Mouse (Mus musculus) adrenal gland, postnatal 25 days (tissue): ENCODE measurements at regions not wholly inside any gene's neighbourhood (a gene's known extent, or its start where the extent isn't known, plus 50 kb on each side); places are given as distances from the start of the nearest gene placed in this dataset.

Experiments used
- DNase-seq: peaks from one replicate; pipeline ENCODE4 v3.0.0; 2021; ENCODE audit warnings: mixed read lengths

DNA sequence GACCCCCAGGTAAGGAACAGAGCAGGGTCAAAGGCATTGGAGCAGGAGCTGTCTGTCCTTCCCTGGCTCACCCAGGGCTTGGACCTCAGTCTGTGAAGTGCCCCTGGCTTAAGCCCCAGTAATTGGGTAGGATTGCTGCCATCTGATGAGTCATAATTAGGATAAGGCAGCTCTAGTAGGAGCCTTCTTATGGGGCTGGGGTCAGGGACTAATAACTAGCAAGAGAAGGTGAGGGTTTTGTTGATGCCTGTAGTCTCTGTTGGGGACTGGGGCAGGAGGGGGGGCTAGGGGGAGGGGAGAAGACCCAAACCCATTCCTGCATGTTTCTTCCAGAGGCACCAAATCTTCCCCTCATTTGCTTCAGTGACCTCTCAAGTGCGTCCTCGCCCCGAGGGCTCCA, 172.4 kb upstream of the Mki67 start:
- no peak for DNase-seq

DNA sequence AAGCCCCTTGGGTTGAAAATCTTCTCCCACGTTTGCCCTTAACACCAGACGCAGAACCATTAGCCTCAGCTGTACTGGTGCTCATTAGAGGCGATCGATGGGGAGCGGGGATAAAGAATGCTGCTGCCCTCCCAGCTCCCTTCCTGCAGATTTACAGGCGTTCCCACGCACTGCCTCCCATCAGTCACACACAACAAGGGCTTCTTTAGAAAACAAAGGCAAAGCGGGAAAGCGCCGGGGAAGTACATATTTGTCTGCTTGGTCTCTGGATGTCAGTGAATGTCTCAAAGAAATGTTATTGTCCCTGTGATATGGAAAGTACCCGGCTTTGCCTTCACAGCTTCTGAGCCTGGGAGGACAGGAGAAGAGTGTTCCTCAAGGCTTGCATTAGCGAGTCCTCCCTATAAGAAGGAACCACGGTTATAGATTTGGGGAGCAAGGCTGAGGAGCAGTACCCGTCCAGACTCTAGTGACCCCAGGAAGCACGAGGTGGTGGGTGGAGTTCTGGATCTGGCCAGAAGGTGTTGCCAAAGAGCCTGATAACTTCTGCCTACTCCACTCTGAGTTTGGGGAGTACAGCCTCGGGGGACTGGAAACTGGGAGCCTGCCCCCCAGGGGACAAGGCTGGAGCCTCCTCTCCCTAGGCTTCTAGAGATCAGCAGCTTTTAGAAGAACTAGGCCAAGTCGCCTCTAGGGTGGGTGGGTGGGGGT, 173.0 kb upstream of the Mki67 start:
- no peak for DNase-seq

DNA sequence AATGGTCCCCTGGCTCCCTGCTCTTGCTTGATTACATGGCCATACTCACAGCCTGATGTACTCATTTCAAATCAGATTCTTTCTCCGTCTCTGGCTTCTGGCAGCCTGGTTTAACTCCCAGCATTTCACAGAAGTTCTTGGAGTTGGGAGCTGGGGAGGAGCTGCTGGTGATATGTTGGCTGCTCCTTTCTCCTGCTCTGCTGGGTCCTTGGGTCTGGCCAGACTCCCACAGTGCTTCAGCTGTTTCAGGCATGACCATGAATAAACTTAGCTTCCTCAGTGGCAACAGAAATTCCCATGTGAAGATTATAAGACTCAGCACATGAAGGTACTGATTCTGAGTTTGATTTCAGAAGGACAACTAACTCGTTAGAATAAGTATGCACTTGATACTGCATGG, 182.7 kb upstream of the Mki67 start:
- no peak for DNase-seq

DNA sequence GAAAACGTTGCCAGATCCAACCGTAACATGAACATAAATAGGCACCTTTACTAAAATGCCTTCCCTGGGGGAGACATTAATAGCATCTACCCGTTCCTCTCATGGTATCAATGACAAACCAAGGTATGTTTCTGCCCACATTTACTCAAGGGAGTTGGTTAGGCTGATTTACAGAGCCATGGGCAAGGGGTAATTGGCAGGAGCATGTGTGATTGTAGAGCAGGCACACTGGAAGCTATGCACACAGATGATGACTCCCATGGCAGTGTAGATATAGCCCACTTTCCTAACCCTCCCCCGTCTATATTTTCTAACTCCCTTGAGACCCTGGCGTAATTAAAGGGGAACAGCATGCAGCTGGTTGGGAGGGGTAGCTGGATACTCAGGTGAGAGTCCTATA, 183.6 kb upstream of the Mki67 start:
- DNase-seq = no peak

DNA sequence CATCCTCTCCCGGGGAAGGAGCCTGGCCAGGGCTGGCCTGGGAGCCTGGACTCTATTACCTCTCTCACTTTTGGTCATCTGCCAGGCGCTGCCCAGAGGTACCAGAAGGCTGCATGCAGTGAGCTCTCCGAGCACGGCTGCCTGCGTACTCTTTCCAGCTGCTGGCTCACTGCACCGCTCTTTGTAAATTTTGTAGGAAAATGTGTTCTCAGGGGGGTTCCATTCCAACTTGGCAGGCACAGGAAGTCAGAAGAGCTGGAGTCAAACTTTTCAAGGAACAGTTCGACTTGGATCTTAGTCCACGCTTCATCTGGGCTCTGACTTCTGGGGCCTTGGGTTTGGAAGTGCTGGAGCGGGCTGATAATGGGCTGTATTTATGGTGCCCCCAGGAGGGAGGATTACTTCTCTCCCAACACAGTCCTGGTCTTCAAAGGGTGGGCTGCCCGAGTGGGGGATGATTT, 184.7 kb upstream of the Mki67 start:
- DNase-seq = peak; percentile 64

DNA sequence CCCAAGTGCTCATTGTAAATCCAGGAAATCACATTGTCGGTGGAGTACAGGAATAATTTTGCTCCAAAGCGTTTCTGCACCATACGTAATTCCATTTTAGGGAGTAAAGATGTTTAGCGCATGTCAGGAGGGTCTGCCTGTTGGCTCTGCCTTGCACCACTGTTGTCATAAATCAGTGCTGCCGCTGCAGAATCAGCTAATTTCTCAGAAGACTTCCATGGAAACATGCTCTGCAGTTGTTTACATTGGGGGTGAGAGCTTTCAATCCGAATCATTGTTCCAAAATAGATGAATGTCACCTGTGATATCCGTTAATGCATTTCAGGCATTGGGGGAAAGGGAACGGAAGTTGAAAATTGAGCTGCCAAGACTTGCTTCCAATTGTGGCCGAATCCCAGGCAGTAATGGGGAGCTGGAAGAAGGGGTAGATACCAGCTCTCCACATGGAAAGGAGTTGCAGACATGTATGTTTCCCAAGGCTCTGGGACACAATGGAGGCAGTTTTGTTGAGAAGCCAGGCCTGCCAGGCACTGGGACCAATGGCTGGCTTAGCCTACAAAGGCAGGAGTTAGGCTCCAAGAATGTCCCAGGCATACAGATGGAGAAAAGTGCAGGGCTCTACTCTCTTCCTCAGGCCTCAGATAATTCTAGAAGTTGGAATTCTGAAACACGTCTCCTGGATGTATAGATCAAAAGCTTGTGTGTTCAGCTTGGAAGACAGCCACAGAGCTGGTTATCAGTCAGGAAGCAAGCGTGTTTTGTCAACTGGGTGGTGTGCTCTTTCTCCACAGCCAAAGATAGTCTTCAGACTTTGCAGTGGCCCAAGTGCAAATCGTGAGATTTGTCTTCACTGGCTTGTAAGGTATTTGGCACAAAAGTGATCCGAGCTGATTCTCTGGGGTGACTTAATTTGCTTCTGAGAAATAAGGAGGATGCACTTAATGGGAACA, 186.2 kb upstream of the Mki67 start:
- DNase-seq = no peak

DNA sequence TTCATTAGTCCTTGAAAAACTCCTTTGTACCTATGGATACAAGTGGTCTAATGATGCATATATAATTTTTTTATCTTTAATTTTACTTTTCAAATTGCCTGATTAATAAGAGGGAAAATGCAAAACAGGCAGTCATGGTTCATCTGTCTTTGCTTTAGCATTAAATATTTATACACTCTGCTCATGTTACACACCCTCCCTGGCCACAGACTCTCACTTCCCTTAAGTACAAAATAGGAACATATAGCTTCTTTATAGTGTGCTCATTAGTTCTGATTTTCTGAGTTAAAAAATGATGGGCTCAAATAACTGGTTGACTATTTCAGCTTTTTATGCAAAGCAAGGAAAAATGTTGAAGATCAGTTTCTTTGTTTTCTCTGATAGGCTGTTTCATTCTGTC, 195.2 kb upstream of the Mki67 start:
- no peak for DNase-seq

DNA sequence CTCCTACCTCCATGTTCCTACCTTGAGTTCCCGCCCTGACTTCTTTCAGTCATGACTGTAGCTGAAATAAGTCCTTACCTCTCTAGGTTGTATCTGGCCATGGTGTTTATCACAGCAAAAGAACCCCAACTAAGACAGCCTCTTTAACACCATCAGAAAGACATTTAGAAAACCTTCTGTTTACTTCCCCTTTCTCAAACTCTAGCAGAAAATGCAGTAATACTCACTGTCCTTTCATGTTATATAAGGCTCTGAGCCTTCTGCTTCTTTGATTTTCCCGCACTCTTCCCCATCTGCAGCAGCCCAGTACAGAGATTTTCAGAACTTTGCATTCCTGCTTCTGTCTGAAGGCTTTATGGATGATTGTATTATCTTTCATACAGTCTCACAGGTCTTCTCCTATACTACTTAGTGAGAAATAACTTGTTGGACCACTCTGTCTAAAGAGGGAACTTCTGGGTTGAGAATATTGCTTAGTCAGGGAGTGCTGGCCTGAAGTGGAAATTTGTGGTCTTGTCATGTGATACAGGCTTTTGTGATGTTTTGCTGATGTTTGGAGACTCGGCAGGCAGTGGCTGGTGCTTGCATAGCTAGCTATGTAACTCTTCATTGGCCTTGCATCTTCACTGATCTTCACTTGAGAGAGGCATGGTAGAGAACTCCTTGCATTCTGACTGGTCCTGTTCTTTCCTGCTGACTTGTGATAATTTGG, 197.9 kb upstream of the Mki67 start:
- no peak for DNase-seq

DNA sequence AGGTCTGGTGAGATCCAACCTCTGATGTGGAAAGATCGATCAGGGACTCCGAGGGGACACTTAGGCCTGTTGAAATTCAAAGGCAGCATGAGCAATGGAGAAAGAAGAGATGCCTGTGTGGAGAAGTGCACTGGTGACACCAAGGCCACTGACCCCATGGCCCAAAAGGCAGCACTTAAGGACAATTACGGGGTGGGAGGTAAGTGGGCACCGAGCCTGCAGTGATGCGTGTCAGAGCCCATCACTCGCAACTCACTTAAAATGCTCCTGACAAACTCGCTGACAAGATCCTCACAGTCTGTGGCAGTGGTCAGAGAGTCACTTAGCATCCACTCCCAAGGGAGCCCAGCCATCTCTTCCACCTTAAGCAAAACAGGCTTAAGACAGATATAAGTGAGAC, 207.7 kb upstream of the Mki67 start:
- no peak for DNase-seq

DNA sequence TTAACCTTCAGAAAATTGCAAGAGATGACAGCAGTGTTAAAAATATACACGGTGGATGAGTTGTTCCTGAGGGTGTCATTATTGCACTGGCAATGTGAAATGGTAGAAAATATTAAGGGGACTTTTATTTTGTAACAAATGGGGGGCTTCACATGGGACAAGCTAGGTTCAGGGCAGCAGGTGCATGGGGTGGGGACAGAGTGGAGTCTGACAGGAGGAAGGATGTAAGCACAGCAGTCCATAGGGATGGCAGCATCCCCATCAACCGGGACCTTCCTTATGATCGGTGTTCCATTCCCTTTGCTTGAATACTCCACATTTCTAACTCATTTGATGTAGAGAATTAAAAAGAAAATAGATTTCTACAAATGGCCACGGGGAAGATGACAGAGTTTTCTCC, 208.5 kb upstream of the Mki67 start:
- no peak for DNase-seq

DNA sequence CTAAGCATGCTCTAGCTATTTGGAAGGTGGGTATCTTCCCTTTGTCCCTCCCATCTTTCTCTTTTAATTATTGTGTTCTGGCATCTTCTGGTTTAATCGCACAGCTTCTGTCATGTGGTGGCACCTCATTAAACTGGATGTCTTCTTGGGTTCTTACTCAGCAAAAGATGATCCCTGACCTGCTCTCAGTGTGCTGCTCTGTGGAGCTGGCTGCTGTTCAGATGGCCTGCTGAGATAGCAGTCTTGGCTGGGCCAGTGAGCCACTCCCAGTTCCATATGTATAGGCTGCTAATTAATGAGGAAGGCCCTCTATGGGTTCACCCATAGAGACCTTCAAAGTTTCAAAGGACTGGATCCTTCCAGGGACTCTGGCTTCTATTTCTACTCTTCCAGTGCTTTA, 213.9 kb upstream of the Mki67 start:
- DNase-seq = no peak

DNA sequence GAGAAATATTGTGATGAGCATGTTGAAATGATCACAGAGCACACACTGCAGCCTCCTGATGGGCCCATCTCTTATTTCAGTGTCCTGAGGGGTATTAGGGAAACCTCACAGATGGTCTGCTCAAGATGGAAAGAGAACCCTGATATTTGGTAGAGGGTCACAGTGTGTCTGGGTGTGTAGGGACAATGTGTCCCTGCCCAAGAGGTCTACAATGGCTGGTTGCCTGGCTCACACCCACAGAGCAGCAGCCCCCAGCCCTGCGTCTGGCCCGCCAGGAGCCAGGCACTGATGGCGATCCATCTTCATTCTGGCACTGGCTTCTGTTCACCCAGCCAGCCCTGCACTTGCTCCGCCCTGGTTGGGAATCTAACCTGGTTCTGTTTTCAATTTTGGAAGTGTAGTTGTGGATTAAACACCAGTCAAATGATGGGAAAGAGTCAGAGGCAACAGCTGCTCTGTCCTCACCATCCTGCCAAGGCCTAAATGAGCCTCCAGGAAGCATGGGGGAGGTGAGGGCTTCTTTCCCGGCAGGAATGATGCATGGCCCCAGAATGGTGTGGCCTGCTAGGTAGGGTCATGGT, 216.5 kb upstream of the Mki67 start:
- no peak for DNase-seq

DNA sequence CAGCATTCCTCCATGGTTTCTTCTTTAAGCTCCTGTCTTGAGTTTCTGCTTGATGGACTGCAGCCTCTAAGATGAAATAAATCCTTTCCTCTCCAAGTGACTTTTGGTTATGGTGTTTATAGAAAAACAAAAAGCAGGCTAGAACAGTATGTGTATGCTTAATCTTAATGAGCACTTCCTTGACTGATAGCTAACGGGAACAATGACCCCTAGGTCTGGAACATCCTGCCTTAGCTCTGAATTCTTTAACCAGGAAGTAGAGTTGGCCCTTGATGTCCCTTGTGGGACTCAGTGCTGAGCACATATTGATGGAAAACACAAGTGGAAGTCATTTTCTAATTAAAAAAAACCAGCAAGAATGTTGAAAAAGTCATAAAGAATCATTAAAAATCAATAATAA, 219.0 kb upstream of the Mki67 start:
- DNase-seq = no peak

DNA sequence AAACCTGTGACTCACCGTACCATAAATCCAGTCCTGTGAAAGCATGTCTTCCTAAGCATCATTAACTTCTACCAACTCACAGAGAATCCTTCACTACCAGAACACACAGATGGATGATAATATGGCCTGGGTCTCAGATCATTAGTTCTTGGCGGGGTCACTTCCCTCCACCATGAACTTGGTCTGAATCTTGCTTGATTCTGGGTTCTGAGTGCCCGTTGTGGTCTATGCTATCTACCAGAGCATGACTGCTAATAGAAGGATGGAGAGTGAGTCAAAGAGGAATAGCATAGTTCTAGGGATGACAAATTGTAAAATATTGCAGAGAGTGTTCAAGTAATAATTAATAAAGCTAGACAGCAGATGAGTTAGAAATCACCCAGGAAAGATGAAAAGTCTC, 221.3 kb upstream of the Mki67 start:
- DNase-seq = no peak

DNA sequence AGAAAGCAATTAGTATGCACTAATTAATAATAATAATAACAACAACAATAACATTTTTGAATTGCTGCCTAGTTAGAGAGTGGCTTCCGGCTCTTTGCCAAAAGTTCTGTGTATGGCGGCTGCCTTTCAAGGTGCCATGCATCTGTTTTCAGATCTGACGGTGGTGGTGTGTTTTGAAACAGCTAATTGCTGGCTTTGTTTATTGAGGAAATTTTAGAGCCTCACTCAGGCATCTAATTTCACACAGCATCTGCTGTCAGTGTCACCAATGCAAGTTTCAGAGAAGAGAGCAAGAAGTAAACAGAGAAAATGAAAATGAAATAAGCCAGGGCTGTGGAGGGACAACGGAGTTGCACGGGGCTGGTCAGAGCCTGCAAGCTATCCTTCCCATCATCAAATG, 223.2 kb upstream of the Mki67 start:
- no peak for DNase-seq

DNA sequence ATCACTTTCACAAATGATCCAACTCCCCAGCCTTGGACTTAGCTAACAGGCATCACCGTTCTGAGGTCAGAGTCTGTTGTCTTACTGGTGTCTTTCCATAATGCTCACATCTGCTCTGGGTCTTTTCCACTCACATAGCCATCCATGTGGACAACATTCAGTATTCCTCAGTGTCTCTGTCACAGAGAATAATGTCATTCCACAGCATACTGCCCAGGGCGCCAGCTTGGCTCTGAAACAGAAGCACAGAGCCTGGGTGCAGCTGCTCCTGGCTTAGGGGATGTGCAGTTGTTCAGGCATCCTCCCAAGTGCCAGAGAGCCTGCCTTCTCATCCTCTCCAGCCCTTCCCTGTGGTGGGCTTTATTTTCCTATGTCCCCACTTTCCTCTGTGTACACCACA, 226.7 kb upstream of the Mki67 start:
- no peak for DNase-seq

DNA sequence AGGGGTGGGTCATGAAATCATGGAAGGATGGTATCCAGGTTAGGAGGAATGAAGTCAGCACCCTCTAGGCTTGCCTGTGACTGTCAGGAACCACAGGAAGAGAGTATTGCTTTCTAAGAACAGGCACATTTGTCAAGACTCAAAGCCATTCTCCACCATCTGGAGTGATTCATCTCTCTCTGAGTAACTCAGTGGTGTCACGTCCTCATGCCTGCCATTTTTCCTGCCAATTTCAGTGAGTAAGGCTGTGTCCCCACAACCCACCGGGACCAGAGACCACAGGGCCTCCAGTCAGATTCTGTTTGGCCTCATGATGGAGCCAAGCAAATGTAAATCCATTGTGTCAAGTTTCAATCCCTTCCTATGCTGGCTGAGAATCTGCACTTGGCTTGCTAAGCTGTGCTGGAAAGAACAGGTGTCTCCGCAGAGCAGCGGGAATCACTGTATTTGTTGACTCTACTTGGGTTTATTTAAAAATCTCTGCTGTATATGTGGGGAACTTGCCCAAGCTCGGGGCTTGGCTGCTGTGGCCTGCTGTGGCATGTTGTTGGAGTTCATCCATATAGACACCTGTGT, 230.0 kb upstream of the Mki67 start:
- DNase-seq = no peak

DNA sequence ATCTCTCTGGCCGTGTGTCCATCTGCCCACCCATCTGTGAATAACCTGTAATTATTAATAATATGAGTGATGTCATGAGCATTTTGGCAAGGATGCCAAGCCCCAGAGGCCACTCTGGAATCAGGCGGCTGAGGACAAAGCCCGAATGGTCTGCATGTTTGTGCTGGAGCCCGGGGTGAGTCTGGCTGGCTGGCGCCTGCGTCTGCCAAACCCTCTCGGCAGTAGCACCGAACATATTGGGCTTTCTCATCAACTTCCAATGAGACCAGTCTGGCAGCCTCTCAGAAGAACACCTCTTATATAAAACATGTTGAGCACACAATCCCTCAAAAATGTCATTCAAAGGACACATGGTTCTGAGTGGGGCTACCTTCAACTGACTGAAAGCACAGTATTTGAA, 244.9 kb upstream of the Mki67 start:
- no peak for DNase-seq

DNA sequence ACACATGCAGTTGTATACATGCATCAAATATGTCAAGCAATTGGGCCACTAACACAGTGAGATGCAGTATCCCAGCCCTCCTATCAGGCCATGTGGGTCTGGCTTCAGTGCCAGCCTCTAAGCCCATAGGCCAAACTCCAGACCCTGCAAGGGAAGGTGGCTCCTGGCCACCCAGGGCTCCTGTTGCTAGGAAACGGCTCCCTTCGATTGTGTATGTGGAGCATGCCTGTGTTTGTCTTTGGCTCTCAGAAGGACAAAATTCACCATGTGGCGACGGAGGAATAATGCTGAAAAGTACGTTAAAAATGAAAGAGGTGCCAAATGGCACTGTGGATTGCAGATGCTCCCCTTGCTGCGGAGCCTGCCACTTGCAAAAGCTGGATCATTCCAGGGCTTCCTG, 249.4 kb upstream of the Mki67 start:
- DNase-seq = no peak

DNA sequence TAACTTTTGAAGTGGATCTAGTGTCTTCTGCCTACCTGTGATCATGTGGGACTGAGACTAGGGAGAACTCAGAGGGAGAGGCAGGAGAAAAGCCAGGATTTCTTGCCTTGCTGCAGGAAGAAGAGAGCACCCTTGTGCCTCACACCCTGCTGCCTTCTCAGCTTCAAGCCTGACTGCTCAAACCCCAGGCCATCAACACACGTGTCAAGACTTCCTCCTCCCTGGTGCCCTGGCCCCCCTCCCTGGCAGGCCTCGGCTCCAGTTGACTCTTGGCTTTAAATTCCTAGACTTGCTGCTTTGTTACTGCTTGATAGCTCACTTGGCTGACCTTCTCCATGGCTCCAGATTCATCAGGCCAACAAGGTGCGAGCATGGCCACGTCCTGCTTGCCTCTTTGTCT, 250.1 kb upstream of the Mki67 start:
- no peak for DNase-seq

DNA sequence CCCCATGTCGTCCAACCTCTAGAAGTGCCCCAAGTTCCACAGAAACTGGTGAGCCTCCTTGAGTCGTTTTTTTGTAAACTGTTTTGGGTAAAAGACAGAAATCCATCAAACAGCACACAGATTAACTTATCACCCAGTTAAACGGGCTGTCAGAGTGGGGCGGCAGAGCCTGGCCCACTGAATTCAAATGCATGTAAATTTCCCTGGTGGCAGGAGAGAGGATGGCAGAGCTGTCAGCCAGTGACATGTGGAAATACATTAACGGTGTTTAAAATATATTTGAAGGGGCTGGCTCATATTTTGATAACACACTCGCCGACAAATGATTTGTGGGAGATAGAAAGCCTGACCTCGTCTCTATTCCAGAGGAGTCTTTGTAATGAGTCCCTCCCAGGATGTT, 252.5 kb upstream of the Mki67 start:
- DNase-seq = no peak

DNA sequence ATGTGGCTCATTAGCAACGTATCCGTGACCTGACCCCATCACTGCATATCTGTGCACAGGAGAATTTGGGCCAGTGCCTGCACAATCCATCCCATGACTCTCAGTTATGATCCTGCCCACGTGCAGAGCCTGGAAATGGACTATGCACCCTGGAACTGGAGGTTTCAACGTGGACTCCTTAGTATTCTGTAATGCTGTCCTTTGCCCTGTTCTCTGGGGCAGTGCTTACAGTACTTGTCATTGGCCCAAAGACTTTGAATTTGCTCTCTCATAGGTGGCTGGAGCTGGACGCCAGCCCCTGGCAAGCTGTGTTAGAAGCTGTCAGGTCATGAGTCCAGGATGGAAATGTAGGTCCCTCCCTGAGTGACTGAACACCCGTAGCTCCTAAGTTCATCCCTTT, 269.9 kb upstream of the Mki67 start:
- DNase-seq = no peak
